Mouse (Mus musculus): ENCODE measurements at regions not wholly inside any gene's neighbourhood (a gene's known extent, or its start where the extent isn't known, plus 50 kb on each side); places are given as distances from the start of the nearest gene placed in this dataset.

DNA sequence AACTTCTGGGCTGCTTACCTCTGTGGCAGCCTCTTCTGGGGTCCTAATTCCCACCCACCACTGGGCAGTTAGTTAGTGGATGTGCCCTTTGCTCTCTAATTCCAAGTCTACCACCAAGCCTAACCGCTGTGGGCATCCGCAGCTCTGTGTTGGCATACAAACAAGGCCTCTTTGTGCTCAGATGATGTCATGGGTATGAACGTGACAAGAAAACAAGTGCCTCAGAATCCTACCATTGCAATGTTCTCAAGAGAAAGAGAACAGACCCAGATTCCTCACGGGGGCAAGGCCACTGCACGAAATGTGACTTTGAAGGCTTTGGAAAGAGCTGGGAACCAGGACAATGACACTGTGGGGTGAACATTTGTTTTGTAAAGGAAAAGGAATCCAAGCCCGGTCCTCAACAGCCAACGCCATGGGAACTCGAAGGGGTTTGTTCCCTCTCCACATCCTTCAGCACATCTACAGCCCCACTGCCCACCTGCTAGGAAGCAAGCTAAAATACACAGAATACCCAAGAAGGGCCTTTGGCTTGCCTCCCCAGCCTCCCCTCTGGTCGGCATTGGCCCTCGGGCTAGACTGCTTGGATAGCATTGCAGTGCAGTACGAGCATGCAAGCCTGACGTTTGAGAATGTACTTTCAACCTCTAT lies 210.2 kb upstream of the Pabpc6 start:
- intact Hi-C loops (cut with DNase I): no loop called here
- DNase-seq (ENCODE audit: low spot score in 2 of 2): peak; percentile 34 to 61

DNA sequence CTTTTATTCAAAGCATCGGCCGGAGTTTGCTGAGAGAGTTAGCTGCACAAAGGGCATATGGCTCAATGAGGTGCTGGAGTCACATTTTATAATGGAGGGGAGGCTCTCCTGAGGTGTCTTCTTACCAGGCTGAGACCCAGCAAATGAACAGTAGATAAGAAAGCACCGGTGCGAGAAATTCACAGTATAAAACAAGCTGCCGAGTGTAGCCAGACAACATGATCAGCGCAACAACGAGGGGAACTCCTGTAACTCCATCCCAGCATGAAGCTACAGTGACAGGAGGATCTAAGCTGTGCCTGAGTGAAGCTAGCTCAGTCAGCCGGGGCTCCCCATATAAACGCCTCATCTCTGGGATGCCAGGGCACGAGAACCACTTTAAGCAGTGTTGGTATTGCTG lies 204.2 kb upstream of the Pabpc6 start:
- intact Hi-C loops (cut with DNase I): no loop called here
- DNase-seq (ENCODE audit: low spot score in 2 of 2): no peak

GRCm38 (mm10) chr17:9870237-9870636 lies 200.7 kb upstream of the Pabpc6 start:
- no peak for DNase-seq (ENCODE audit: low spot score in 2 of 2)
- intact Hi-C loops (cut with DNase I): no loop called here

- no peak for DNase-seq (ENCODE audit: low spot score in 2 of 2)
- intact Hi-C loops (cut with DNase I): no loop called here
These were observed 199.3 kb upstream of the Pabpc6 start for GRCm38 (mm10) chr17:9868747-9869281.

DNA sequence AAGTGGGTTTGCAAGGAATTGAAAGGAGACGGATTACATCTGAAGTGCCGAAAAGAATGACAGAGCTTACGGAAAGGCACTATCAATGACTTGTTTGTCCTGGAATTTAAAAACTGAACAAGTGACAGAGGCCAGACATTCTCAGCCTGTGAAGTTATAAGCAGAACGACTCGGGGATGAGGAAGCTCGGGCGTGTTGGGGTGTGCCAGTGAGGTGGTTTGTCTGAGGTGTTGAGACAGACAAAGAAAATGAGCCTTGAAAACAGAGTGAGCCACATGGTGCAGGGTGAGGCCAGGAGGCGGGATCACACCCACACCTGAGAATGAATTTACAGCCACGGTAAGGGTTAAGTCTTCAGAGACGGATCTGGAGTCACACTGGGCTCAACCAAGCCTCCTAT lies 194.7 kb upstream of the Pabpc6 start:
- DNase-seq (ENCODE audit: low spot score in 2 of 2): no peak
- intact Hi-C loops (cut with DNase I): no loop called here

DNA sequence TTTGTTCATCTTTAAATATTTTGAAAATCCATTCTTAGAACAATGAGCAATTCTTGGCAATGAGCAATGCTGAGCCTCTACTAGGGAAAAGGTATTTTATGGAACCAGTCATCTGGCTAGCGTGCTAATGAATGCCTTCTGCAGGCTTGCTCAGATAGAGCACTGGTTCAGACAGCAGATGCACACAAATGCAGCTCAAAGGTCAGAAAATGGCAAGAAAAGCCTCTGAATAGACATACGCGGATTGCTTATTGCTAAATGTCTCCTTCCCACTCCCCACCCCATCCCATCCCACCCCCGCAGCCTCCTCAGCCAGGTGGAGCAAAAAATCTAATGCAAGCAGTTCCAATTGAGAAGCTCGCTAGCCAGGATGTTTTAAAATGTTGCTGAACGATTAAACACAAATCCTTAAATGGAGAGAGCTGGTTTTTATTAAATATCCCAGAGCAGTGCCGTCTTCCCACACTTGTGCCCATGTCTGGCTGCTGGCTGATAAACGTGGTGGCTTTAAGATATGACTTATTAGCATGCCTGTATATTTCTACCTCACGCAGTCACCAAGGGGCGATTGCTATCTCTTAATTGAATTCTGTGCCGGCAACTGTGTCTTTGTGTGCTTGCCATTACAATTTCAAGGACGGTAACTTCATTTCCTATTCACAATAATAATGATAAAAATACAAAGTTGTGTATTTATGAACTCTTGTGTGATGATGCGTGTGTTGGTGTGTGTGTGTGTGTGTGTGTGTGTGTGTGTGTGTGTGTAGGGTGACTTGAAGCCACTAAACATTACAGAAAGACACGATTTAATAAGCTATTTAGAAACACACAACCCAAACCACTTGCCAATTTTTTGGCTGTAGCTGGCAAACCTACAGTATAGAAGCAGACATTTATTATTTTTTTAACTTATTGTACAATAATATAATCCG lies 192.7 kb upstream of the Pabpc6 start:
- intact Hi-C loops (cut with DNase I): no loop called here
- peak in 1 of 2 experiments; percentile 21 for DNase-seq (ENCODE audit: low spot score in 2 of 2)

GRCm38 (mm10) chr17:9861346-9861745 lies 191.8 kb upstream of the Pabpc6 start:
- peak in 1 of 2 experiments; percentile 47 for DNase-seq (ENCODE audit: low spot score in 2 of 2)
- intact Hi-C loops (cut with DNase I): no loop called here

DNA sequence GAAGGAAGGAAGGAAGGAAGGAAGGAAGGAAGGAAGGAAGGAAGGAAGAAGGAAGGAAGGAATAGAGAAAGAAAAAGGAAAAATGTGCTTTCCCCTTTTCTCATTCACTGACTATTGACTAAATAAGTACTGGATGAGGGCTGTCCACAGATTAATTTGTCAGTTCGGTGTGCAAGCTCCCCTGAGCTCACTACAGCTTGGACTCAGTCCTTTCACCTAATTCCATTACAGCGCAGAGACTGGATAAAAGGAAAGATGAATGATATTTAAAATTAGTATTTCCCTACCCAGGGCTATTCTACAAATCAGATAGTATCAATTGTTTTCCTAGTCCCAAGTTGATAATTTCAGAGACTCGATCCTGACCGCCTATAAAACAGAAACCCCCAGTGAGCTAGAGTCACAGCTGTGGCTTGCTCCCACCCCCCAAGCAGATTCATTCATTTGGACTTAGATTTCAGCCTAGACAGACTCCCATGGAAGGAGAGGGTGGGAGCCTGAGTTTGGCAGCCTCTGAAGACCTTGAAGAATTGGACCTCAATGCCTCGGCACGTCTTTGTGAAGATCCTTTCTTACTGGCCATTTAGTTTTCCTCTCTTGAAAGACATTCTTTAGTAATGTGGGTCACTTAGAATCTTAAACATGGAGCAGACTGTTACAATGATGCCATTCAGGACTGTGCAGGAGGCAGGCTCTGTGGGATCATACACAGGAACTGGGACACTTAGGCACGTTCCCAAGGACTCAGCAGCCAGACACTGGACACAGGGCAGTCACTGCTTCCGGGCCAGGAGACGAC lies 179.2 kb upstream of the Pabpc6 start:
- intact Hi-C loops (cut with DNase I): loop anchor here (5.0 kb wide), 1 partner anchor 71 kb away; no protein-coding TSS in a partner anchor

GRCm38 (mm10) chr17:9845451-9846075 lies 176.0 kb upstream of the Pabpc6 start:
- peak in 1 of 2 experiments; percentile 18 for DNase-seq (ENCODE audit: low spot score in 2 of 2)
- intact Hi-C loops (cut with DNase I): loop anchor here (5.0 kb wide), 1 partner anchor 68 kb away; no protein-coding TSS in a partner anchor

More for the DNA sequence above, 179.2 kb upstream of the Pabpc6 start:
- peak in 1 of 2 experiments; percentile 37 for DNase-seq (ENCODE audit: low spot score in 2 of 2)

GRCm38 (mm10) chr17:9841103-9841502 lies 171.6 kb upstream of the Pabpc6 start:
- intact Hi-C loops (cut with DNase I): no loop called here
- DNase-seq (ENCODE audit: low spot score in 2 of 2): peak; percentile 28 to 42

DNA sequence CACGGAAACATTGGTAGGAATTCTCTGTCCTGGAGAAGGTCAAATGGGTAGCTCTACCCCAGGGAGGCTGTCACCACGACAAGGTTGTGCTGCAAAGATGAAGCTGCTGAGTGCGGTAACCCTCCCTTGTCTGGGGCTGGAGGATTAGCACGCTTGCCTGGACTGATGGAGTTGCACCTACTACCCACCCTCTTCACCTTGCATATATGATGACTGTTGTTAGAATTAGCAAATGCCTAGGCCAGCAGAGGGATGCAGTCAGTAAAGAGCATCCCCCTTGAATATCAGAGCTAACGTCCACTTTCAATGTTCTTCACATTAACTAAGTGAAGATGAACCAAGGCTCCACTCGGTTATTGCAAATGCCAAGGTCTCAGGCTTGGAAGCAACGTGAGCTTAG lies 169.7 kb upstream of the Pabpc6 start:
- intact Hi-C loops (cut with DNase I): no loop called here
- no peak for DNase-seq (ENCODE audit: low spot score in 2 of 2)

DNA sequence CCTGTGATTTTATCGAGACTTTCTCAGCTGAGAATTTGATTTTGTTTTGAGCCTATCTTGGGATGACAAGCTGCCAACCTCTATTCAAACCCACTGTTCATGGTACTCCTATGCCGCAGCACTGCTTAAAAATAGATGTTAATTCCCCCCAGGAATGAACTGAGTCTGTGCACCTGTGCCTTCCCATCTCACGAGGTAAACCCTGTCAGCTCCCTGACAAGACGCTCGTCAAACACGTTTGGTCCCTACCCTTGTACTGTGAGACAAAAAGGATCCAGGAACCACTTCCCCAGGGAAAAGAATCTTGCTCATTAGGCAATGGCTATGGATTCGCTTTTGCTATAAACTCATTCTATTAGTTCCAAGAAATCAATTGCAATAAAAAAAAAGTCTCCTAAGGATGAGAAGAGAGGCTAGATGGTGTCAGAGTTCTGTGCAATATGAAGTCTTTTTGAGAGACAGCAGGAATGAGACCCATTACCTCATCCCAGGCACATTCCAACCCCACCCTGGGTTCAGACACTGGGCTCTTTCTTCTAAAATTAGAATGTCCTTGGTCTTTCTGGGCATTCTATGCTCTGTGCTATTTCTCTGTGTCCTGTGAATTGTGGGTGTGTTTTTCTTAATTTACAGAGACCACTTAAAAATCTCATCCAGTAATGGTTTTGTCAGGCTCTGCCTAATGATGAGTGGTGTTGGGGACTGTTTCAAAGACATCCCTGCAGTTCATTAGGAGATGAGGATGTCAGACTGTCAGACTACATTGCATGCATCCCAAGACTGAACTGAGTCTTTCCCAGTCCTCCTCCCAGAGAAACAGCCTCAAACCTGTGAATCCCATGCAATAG lies 167.7 kb upstream of the Pabpc6 start:
- DNase-seq (ENCODE audit: low spot score in 2 of 2): no peak
- intact Hi-C loops (cut with DNase I): no loop called here

DNA sequence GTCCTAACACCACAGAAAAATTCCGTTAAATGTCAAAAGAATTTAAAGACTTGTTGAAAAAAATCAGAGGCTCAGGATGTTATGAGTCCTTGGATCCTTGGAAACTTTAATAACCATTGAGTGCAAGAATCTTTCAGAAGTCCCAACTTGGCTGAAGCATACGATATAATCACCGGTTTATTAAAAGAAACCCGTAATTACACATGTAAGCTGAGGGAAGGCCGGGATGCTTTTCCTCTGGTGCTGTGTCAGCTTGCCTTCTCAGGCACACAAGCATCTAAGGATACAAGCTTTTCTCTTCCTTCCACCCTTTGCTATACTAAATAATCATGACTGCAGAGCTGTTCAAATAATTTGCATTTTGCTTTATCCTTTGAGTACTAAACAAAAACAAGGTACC lies 160.4 kb upstream of the Pabpc6 start:
- intact Hi-C loops (cut with DNase I): loop anchor here (5.0 kb wide), 1 partner anchor 38 kb away; no protein-coding TSS in a partner anchor
- peak; percentile 7 to 39 for DNase-seq (ENCODE audit: low spot score in 2 of 2)

DNA sequence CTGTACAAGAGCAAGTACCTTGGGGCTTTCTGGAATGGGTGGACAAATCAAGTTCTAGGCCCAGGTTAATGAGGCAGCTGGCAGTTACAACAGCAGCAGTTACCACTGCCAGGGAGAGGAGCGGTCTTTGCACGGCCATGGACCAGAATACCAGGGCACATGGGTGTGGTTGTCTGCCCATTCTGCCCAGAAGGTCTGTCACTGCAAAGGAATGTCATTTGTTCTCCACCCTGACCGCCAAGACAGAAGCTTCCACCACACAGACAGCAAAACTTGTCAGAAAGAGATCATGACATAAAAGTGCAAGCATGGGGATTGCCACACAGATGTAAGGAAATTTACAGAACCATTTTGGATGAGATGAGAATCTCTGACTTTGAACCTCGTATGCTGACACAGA lies 151.8 kb upstream of the Pabpc6 start:
- no peak for DNase-seq (ENCODE audit: low spot score in 2 of 2)
- intact Hi-C loops (cut with DNase I): no loop called here

DNA sequence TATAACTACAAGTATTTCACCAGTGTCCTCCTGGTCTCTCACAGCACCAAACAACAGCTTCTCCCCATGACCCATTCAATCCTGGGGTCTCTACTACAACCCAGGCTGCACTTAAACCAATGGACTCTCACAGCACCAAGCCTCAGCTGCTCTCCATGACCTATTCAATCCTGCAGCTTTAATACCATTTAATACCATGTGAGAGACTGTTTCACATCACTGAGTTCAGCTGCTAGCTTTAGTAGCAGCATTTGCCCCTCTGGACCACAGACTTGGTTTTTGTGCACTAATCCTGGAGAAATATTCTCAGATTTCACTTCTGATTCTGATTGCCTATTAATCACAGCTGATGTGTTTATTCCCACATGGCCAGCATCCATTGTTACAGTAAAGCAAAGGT lies 147.5 kb upstream of the Pabpc6 start:
- no peak for DNase-seq (ENCODE audit: low spot score in 2 of 2)
- intact Hi-C loops (cut with DNase I): no loop called here

DNA sequence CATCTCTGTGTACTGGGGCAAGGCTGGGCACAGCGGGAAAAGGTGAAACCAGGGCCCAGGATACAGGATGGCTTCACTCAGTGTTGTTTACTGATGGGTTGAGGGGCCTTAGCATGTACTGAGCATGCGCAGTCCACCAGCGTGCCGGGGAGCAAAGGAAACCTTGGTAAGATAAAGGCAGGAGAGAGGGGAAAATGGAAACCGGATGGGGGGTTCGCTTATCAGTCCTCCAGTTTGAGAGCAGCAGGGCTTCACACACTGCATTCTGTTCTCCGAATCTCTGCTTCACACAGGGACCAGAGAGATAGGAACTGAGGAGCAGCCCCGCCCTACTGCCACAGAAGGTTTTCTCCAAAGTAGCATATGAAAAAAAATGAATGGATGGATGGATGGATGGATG lies 127.6 kb upstream of the Pabpc6 start:
- intact Hi-C loops (cut with DNase I): no loop called here
- DNase-seq (ENCODE audit: low spot score in 2 of 2): no peak

- no peak for DNase-seq (ENCODE audit: low spot score in 2 of 2)
- intact Hi-C loops (cut with DNase I): no loop called here
These were observed 126.9 kb upstream of the Pabpc6 start for GRCm38 (mm10) chr17:9796225-9796988.

GRCm38 (mm10) chr17:9778866-9779265 lies 109.3 kb upstream of the Pabpc6 start:
- DNase-seq (ENCODE audit: low spot score in 2 of 2): no peak

More at GRCm38 (mm10) chr17:9778866-9779265, 109.3 kb upstream of the Pabpc6 start:
- intact Hi-C loops (cut with DNase I): loop anchor here (5.0 kb wide), 1 partner anchor 68 kb away; no protein-coding TSS in a partner anchor

Data from left cerebral cortex, postnatal 25 days (tissue).